25 mouse cellular contexts compared by ENCODE assay signal in genomic region chr9:10230973-10231372, GRCm38 (mm10).
DNase-seq lines count a peak whose midpoint lies in the region; ATAC-seq and TF ChIP-seq lines count a peak whose summit lies in the region.
"Had no signal": no experiment of that assay in that cellular context is flagged by ENCODE, and none has a peak within 500 bp of the region (broad histone marks: within the 10 kb centered on the region; RNA-seq: fewer than 3 reads in every experiment).

No protein-coding gene starts in this region.

- H3K9me3 ChIP-seq in limb, embryonic 11.5 days (ENCODE audit: control insufficient read depth, low read length), result no peaks in the 10 kb centered on the region
- no peaks in the 10 kb centered on the region for H3K9me3 ChIP-seq in limb, embryonic 10.5 days (replicated peaks)
- no peaks in the 10 kb centered on the region for H3K9me3 ChIP-seq in ES-Bruce4 (replicated peaks; ENCODE audit: control insufficient read depth, insufficient read depth, low read length, poor library complexity, severe bottlenecking)
- H3K9me3 ChIP-seq: embryonic facial prominence, embryonic 10.5 days; forebrain, embryonic 13.5 days; heart, embryonic 13.5 days had no signal

- no peaks in the 10 kb centered on the region for H3K36me3 ChIP-seq in limb, embryonic 11.5 days (ENCODE audit: control insufficient read depth, insufficient read depth, low read length)
- no peaks in the 10 kb centered on the region for H3K36me3 ChIP-seq in limb, embryonic 10.5 days
- H3K36me3 ChIP-seq in ES-Bruce4 (ENCODE audit: control insufficient read depth, insufficient read depth, low read length, poor library complexity, severe bottlenecking), result no peaks in the 10 kb centered on the region
- H3K36me3 ChIP-seq: embryonic facial prominence, embryonic 10.5 days; heart, embryonic 13.5 days had no signal

- TF ChIP-seq CTCF in ES-Bruce4 (IDR thresholded peaks at IDR 0.05; ENCODE audit: low read depth, low read length), result no peak

- no peak overlapping the region for H3K4me2 ChIP-seq in limb, embryonic 11.5 days (ENCODE audit: low read depth, severe bottlenecking)
- H3K4me2 ChIP-seq: forebrain, embryonic 13.5 days; heart, embryonic 13.5 days; hindbrain, embryonic 14.5 days had no signal

- no peaks in the 10 kb centered on the region for H3K27me3 ChIP-seq in limb, embryonic 11.5 days (ENCODE audit: control insufficient read depth, insufficient read depth, low read length)
- no peaks in the 10 kb centered on the region for H3K27me3 ChIP-seq in limb, embryonic 10.5 days (ENCODE audit: low read depth, poor library complexity, severe bottlenecking)
- no peaks in the 10 kb centered on the region for H3K27me3 ChIP-seq in ES-Bruce4 (ENCODE audit: control insufficient read depth, insufficient read depth, low read length, poor library complexity, severe bottlenecking)
- H3K27me3 ChIP-seq: forebrain, embryonic 13.5 days; heart, embryonic 13.5 days had no signal

- no peak for TF ChIP-seq POLR2A in ES-Bruce4 (IDR thresholded peaks at IDR 0.05; ENCODE audit: insufficient read depth, low read length)

- no peak for TF ChIP-seq EP300 in ES-Bruce4 (IDR thresholded peaks at IDR 0.05; ENCODE audit: insufficient read depth, low read depth, low read length)

- peak; percentile 48; the same call in 1 of the 2 replicates for ATAC-seq in limb, embryonic 11.5 days (ENCODE audit: insufficient number of reproducible peaks, low FRiP score, low TSS enrichment, low read depth)
- ATAC-seq: activated CD4-positive, CD25-positive, alpha-beta regulatory T cell, adult 4 months; CD4-positive, CD25-positive, alpha-beta regulatory T cell, adult 4 months; forebrain, postnatal 0 days; inflammation-experienced regulatory T-cells, adult 6 months; intestine, postnatal 0 days had no signal

- no peak overlapping the region for H3K27ac ChIP-seq in limb, embryonic 11.5 days (replicated peaks; ENCODE audit: low read depth, low read length)
- H3K27ac ChIP-seq in limb, embryonic 10.5 days, result no peak overlapping the region
- peak overlapping the region; percentile 65; the same call in 1 of the 2 replicates for H3K27ac ChIP-seq in ES-Bruce4 (ENCODE audit: insufficient read depth, low read length)
- H3K27ac ChIP-seq: embryonic facial prominence, embryonic 10.5 days; forebrain, embryonic 13.5 days; gastrocnemius, adult 2 months; heart, embryonic 13.5 days; hindbrain, embryonic 14.5 days had no signal

- no peaks in the 10 kb centered on the region for H3K4me1 ChIP-seq in limb, embryonic 11.5 days (ENCODE audit: control insufficient read depth, insufficient read depth, low read length)
- H3K4me1 ChIP-seq in limb, embryonic 10.5 days, result peaks cover 5% of the 10 kb centered on the region
- no peaks in the 10 kb centered on the region for H3K4me1 ChIP-seq in ES-Bruce4 (ENCODE audit: control insufficient read depth, insufficient read depth, low read length)
- H3K4me1 ChIP-seq: embryonic facial prominence, embryonic 10.5 days; heart, embryonic 13.5 days had no signal

- no peak overlapping the region for H3K9ac ChIP-seq in limb, embryonic 11.5 days (ENCODE audit: low read length)
- H3K9ac ChIP-seq in ES-Bruce4 (ENCODE audit: low read depth, poor library complexity, severe bottlenecking), result no peak overlapping the region
- H3K9ac ChIP-seq: forebrain, embryonic 13.5 days; forebrain, postnatal 0 days; heart, embryonic 13.5 days; hindbrain, embryonic 14.5 days had no signal

- DNase-seq in limb, embryonic 11.5 days (ENCODE audit: low spot score), result peak; percentile 22
- DNase-seq in limb, embryonic 10.5 days (ENCODE audit: low spot score), result no peak
- DNase-seq in ES-CJ7 (ENCODE audit: low read depth, low spot score), result peak; percentile 51
- peak; percentile 11 for DNase-seq in embryo, embryonic 11 days
- no peak for DNase-seq in gastrocnemius, postnatal 25 days
- no peak for DNase-seq in MN1 (ENCODE audit: low spot score)
- DNase-seq in right cerebral cortex, postnatal 36 days (ENCODE audit: low spot score in 2 of 2), result no peak
- DNase-seq: adrenal gland, postnatal 14 days; cerebellum, adult 18-20 months; cerebellum, adult 9-11 months; cerebellum, postnatal 36 days; forebrain, postnatal 0 days; gastrocnemius, adult 2 months; gastrocnemius, postnatal 36 days; heart, adult 11 months; heart, postnatal 36 days had no signal

- no peak overlapping the region for H3K4me3 ChIP-seq in limb, embryonic 11.5 days (ENCODE audit: low read depth, low read length)
- H3K4me3 ChIP-seq in limb, embryonic 10.5 days, result no peak overlapping the region
- no peak overlapping the region for H3K4me3 ChIP-seq in ES-Bruce4 (ENCODE audit: low read depth, low read length)
- H3K4me3 ChIP-seq: embryonic facial prominence, embryonic 10.5 days; forebrain, embryonic 13.5 days; gastrocnemius, adult 2 months; heart, embryonic 13.5 days had no signal

Comparison
In these comparisons a context has a peak if more than half of its experiments do, and no peak if none do; other contexts are left out.
1. DNase-seq: peak in limb, embryonic 11.5 days (single experiment), ES-CJ7 (single experiment) and embryo, embryonic 11 days (single experiment); none in limb, embryonic 10.5 days (single experiment), gastrocnemius, postnatal 25 days (single experiment), MN1 (single experiment) and right cerebral cortex, postnatal 36 days (0 of 2).